Mouse (Mus musculus) layer of hippocampus, adult 18-20 months (tissue): ENCODE measurements around the gene Cep131. TPM values are rescaled to one million over a fixed set of nuclear protein-coding genes. Genes with fewer than 3 reads are reported as not detected.

ENCODE experiments used
- DNase-seq, 2 experiments: peaks; one replicate each; pipeline ENCODE4 v3.0.0; 2022; ENCODE audit warnings: low spot score in 2 of 2
- total RNA-seq, 2 experiments: library from RNA; stranded (reverse); gene quantifications; 2 replicates each; pipeline ENCODE4 v1.2.3; 2021

Cep131 gene
- total RNA-seq, 2 experiments from 2014 or later, result 31.7 to 32.5 TPM

GRCm38 (mm10) chr11:120053846-120054245 lies 32.8 kb downstream of the Cep131 start:
- DNase-seq, result no peak

GRCm38 (mm10) chr11:120052274-120052673 lies 34.4 kb downstream of the Cep131 start:
- DNase-seq, result no peak

GRCm38 (mm10) chr11:120051124-120051811 lies 35.4 kb downstream of the Cep131 start:
- DNase-seq, result no peak

GRCm38 (mm10) chr11:120049067-120049466 lies 37.6 kb downstream of the Cep131 start:
- DNase-seq, result no peak

DNA sequence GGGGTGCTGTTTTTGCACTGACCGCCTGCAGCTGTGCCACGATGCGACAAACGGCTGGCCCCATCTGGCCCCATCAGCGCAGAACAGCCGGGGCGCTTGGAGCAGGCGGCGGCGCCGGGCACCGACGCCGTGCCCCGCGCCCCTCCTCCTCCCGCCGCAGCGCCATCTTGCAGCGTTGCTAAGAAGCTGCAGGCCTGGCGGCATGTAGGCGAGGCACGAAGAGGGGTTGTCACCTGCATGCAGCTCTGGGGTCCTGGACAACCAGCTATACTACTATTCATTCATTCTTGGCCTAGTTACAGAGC lies 38.4 kb downstream of the Cep131 start:
- DNase-seq, result peak in 1 of 2 experiments; percentile 64

- peak in 1 of 2 experiments; percentile 42 for DNase-seq
These were observed 38.9 kb downstream of the Cep131 start for GRCm38 (mm10) chr11:120047531-120048251.

DNA sequence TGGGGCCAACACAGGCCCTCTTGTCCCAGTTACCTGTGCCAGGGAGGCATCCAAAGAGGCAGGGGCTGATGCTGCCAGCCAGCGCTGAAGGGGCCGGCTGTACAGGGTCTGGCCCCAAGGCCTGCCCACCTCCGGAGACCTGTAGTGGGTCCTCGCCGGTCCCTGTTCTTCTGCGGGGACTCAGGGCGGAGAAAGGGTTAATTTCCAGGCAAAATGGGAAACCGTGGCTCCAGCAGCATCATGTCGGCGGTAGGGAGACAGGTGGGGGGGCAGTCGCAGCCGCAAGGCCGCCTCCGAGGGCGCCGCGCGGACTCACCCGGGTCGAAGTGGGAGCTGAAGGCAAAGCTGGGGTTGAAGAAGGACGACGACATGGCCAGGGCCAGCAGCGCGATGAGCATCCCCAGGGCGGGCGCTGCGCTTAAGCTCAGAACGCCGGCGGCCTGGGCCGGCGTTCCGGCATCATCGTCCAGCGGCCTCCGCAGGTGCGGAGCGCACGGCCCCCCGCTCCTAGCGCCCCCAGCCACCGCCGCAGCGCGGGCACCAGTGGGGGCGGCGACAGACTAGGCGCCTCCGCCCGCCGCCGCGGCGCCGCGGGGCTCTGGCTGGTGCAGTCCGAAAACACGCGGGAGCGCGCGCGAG lies 40.0 kb downstream of the Cep131 start, which contains the start of gene Aatk:
TSS of gene Aatk (minus strand) at position 615 of the 639 bp plus-strand sequence.
- DNase-seq, result no peak

DNA sequence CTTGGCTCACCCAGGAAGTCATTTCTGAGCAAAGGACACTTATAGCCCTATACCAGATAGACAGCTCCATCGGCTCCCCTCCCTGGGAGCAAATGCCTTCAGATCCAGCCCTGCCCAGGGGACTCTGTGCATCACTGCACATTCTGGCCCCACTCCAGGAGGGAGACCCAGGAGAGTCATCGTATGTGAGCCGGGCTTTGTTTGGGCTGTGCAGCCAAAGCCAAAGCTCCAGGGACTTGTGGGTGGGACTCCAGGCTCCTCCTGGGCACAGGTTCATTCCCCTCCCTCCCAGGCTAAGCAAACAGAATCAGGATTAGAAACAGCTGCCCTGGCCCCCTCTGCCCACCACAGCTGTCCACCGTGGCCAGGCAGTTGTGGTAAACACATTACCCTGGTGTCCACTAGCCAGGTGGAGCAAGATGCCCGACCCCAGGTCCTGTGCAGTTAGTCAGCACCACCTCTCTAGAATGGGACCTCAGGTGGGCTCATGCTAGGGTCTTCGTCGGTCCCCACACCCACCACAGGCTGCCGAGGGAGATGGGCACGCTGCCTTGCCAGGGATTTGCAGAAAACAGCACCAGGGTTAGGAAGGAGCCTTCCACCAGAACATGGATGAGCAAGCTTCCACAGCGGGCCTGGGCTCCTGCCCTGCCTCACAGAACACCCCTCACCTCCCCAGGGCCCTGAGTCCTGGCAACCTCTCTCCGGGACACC lies 40.6 kb downstream of the Cep131 start:
- DNase-seq, result no peak

GRCm38 (mm10) chr11:120045341-120045740 lies 41.3 kb downstream of the Cep131 start:
- DNase-seq, result no peak

DNA sequence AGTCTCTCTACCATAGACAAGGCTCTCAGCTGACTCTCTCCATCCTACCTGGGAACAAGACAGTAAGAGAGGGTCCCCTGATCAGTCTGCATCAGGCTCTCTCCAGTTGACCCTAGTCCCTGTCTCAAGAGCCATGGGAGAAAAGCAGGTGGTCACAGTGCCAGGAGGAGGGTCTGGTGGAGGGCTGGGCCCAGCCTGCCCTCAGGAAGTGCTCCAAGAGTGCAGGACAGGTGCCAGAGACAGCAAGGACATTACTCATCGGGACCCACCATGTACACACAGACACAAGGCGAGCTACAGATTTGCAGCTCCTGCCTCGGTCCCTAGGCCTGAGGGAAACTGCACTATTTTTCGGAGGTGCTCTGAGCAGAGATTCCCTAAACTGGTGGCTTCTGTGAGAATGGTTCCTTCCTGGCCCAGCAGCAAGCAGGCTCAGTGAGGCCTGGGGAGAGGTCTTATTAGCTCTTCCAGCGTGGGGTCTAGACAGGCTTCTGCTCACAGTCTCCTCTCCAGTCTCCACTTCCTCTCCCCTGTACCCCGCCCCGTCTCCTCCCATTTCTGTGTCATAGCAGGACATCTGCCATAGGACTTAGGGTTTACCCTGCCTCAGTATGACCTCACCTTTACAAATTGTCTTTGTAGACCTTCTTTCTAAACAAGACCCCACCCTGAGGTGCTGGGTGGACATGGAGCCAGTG lies 44.3 kb downstream of the Cep131 start:
- no peak for DNase-seq

DNA sequence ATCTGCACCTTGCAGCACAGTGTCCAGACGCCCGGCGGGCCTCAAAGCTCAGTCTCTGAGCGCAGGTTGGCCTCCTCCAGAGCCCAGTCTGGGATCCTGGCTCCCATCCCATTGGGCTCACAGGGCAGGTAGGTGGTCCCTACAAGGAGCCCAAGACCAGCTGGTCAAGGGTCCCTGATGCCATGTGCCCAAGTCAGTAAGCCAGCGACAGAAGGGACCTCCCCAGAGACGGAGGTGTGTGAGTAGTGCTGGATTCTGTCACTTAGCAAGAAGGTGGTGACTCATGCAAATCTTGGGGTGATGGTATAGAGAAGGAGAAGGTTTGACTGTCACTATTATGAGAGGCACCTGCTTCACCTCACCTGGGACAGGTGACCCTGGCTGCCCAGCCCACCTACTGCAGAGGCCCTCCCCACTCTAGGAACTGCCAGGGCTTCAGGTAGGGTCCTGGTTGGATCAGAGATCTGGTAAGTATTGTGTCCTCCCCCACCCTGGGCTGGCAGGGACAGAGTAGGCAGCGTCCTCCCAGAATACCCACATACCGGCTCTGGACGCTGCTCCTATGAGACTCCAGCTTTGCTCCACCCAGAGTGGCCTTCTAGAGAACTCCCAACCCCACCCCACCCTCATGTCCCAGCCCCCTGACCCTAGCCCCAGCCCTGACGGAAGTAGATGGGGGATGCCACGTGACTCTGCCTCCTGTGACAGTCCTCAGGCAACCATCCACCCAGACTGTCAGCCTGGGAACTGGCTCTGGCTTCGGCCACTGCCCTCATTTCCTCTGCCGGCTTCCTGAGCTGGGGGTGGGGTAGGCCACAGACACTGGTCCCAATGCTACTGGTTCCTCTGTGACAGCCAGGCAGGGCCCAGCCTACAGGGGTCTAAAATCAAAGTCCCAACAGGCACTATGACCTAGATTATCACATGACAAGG lies 45.2 kb downstream of the Cep131 start:
- DNase-seq, result peak in 1 of 2 experiments; percentile 55

DNA sequence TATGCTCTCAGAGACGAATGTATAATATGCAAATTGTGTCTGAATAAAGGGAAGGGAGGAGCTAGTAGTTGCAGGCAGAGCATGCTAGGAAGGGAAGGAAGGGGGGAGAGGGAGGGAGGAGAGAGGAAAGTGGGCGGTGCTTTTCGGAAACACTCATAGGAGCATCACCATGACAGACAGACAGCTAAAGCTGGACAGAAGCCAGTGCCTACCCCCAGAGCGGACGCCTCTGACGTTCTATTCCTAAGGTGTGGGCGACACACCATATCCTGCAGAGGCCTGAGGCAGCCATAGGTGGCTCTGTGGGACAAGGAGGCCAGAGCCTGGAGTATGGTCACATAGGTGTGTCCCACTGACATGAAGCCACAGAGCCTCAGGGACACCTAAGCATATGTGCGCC lies 46.2 kb downstream of the Cep131 start:
- DNase-seq, result peak; percentile 67 to 82

DNA sequence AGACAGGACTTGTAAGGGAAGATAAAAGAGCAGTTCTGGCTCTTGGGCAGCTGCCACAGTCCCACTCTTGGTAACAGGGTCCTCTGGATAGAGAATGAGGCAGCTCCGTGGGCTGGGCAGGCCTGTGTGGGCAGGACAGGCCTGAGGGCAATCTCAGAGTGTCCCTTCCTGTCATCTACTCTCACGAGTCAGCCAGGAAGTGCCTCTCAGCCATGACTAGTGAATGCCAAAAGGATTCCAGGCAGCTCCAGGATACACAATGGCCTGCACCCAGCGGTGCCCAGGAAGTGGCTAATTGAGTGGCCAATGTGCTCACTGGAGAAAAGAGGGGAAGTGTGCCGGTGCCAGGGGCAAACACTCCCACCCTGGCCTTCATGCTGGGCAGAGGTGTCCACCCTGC lies 47.0 kb downstream of the Cep131 start:
- DNase-seq, result no peak

DNA sequence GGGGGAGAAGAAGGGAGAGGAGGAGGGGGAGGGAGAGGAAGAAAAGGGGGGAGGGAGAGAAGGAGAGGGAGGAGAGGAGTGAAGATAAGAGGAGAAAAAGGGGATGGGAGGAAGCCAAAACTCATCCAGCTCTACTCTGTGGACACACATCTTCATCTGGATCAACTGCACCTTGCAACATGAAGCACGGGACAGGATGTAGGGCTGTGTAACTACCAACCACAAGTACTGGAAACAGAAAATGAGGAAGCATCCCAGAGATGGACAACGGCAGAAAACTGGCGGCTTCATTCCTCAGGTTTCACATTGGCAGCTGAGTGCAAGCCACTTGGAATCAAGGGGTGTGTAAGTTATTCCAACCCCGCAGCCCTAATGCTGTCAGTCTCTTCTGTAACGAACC lies 51.9 kb downstream of the Cep131 start:
- DNase-seq, result no peak

GRCm38 (mm10) chr11:120034306-120034705 lies 52.3 kb downstream of the Cep131 start:
- DNase-seq, result no peak

DNA sequence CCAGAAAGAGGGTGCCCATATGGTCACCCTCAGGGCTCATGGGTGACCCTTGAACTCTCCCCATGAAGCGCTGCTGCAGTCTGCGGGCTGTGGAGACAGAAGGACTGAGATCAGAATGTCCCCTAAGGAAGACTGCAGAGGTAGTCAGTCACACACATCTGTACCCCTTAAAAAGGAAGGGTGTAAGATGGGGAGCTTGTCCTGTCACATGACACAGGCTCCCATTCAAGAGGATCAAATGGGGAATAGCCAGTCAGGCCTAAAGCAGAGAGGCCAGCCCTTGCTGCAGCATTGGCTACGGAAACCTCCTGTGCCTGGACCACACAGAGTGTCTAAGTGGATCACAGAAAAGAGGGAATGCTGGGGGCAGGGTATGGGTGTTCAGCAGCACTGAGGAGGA lies 53.2 kb downstream of the Cep131 start:
- no peak for DNase-seq

DNA sequence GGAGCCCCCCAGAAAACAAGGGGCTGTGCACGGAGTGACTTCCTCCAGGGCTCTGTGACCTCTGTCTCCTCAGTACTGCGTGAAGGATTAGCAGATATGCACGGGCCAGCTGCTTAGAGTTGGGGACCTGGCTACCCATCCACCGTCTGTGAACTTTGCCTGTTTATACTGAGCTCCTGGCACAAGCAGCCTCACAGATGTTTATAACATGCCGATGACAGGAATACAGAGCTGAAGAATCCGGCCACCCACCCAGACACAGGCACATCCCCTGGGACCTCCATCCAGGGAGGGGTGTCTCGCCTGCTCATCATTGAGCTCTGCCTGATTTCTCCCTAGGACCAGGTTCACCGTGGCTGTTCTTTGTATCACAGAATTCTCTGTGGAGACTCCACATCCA lies 54.6 kb downstream of the Cep131 start:
- no peak for DNase-seq

GRCm38 (mm10) chr11:120030145-120030901 lies 56.3 kb downstream of the Cep131 start:
- no peak for DNase-seq

DNA sequence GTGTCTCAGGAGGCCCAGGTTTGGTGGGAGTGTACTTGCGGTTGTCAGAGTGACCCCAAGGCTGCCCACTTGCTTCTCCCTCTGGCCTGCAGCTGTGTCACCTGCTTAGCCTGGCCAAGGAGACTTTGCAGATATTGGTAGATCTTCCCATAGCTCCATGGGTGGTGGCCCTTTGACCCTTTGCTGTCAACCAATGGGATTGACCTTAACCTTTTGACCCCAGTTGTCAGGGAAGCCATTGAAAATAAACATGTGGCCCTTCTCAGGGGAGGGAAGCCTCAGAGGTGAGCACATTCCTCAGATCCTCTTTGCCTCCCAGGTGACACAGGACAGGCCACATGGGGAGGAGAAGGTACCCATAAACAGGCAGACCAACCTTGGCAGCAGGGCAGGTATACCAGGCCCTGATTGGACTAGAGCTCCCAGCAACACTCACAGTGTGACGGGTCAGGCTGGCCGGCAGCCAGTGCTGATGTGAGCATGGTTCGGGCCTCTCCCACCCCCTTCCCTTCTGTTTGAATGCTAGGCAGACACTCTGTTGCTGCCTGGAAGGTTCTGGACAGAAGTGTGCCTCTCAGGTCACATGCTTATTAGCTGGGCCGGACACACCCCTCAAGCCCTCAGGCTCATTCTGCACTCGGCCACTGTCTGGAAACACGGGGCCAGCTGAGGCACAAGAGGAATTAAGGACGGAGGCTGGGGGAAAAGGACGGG lies 57.0 kb downstream of the Cep131 start:
- no peak for DNase-seq
